Mouse (Mus musculus): ENCODE measurements around the gene Serinc3. TPM values are rescaled to one million over a fixed set of nuclear protein-coding genes. Genes with fewer than 3 reads are reported as not detected.

Gene Serinc3
- polyA plus RNA-seq, 1 experiment from 2014 or later, result 71.3 TPM

DNA sequence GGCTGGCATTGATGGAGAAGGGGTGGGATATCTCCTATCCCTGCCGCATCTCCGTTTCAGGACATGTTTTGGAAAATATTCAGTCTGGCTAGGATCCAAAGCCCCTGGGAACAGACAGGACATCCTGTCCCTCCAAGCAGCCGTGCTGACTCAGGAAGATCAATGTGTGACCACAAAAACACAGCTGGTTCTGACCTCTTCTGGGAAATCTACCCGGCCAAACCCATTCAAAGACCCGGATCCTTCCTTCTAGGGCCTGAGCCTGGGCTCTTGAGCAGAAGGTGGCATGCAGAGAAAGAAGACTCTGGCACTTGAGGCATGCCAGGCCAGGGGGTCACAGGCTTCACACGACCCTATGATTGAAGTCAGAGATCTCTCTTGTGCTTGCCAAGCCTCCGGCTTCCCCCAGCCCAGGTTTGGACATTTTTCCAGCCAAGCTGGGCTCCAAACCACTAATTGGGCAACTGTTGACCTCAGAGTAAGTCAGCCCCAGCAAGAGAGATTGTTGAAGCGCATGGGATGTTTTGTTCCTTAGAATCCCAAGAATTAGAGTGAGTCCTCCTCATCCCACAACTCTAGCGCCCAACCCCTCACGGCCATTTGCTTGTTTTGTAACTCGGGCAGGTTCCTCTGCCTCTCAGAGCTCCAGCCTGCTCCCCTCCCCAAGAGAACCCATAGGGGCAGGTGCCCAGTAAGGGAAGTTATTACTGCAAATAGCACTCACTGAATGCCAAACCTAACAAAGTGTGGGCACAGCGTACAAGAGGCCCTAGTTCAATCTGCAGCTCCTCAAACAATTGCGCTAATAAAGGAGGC, 48.7 kb downstream of the Serinc3 start:
- WGBS, result 53% methylated on average over 13 of the region's 13 CpGs

DNA sequence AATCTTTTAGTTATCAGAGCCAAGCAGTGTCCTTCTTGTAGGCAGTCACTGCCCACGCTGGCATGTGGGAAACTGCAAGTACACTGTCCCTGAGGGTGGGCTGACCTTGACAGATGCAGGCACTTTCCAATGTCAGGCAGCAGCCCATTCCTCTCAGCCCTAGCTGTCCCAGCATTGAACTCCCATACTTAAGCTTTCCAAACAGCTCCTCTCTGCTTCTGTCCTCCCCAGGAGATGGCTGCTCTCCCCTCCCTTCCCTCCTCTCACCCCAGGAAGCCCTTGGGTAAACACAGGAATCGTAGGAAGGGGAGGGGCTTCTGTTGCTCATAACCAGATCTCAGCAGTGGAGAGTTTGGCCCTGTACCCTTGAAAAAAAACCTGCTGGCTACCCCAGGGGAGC, 49.8 kb downstream of the Serinc3 start:
- H3K27ac ChIP-seq (ENCODE audit: low read length), result peak overlapping the region; percentile 10; the same call in 1 of the 2 replicates
- WGBS, result 19% methylated on average over 2 of the region's 2 CpGs
- no peaks in the 10 kb centered on the region for H3K9me3 ChIP-seq (replicated peaks; ENCODE audit: control insufficient read depth, low read length)
- no peak overlapping the region for H3K4me3 ChIP-seq (ENCODE audit: low read length)
- no peak overlapping the region for H3K9ac ChIP-seq (ENCODE audit: low read length)
- no peaks in the 10 kb centered on the region for H3K27me3 ChIP-seq (ENCODE audit: control insufficient read depth, insufficient read depth, low read length)
- H3K36me3 ChIP-seq (ENCODE audit: control insufficient read depth, insufficient read depth), result no peaks in the 10 kb centered on the region
- peaks cover 8% of the 10 kb centered on the region for H3K4me1 ChIP-seq (ENCODE audit: control insufficient read depth, insufficient read depth, low read length)
- no peak overlapping the region for H3K4me2 ChIP-seq (ENCODE audit: low read depth, low read length)
- ATAC-seq (replicated peaks; ENCODE audit: extremely low read depth, insufficient read depth, low FRiP score), result no peak

More for the DNA sequence above, 48.7 kb downstream of the Serinc3 start:
- no peak overlapping the region for H3K9ac ChIP-seq (ENCODE audit: low read length)
- H3K9me3 ChIP-seq (replicated peaks; ENCODE audit: control insufficient read depth, low read length), result no peaks in the 10 kb centered on the region
- no peaks in the 10 kb centered on the region for H3K27me3 ChIP-seq (ENCODE audit: control insufficient read depth, insufficient read depth, low read length)
- peak; percentile 39; the same call in 1 of the 2 replicates for ATAC-seq (replicated peaks; ENCODE audit: extremely low read depth, insufficient read depth, low FRiP score)
- no peak overlapping the region for H3K4me2 ChIP-seq (ENCODE audit: low read depth, low read length)
- H3K4me3 ChIP-seq (ENCODE audit: low read length), result no peak overlapping the region
- H3K4me1 ChIP-seq (ENCODE audit: control insufficient read depth, insufficient read depth, low read length), result peaks cover 8% of the 10 kb centered on the region
- peak overlapping the region; percentile 81 for H3K27ac ChIP-seq (ENCODE audit: low read length)
- H3K36me3 ChIP-seq (ENCODE audit: control insufficient read depth, insufficient read depth), result no peaks in the 10 kb centered on the region

DNA sequence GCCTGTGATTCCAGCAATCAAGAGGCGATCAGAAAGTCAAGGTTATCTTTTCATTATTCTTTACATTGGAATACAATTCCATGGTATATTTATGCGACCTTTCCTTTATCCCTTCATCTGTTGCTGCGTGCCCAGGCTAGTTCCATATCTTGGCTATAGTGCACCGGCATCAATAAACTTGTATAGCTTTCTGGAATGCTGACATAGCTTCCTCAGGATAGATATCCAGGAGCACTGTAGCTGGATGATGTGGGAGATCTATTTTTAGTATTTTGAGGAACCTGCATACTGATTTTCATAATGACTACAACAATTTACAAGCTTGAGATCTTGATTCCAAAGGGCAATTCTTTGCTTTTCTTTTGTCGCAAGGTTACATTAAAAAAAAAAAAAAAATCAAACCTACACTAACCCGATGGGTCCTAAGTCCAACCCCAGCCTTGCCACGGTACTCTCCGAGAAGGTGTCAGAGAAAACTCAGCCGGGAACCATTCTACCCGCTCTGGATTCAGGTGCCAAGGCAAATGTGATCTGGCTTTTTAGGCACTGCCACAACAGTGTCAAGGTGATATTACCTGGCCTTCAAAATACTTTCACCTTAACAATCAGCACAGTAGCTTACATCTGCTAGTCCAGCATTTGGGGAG, 51.2 kb downstream of the Serinc3 start:
- ATAC-seq (replicated peaks; ENCODE audit: extremely low read depth, insufficient read depth, low FRiP score), result no peak
- Histone ChIP-seq H3K4me1 (ENCODE audit: control insufficient read depth, insufficient read depth, low read length) (peaks cover 8% of the 10 kb centered on the region), H3K4me3 (ENCODE audit: low read length) (no peak overlapping the region), H3K27me3 (ENCODE audit: control insufficient read depth, insufficient read depth, low read length) (no peaks in the 10 kb centered on the region), H3K9ac (ENCODE audit: low read length) (no peak overlapping the region), H3K9me3 (replicated peaks; ENCODE audit: control insufficient read depth, low read length) (no peaks in the 10 kb centered on the region), H3K4me2 (ENCODE audit: low read depth, low read length) (no peak overlapping the region), H3K36me3 (ENCODE audit: control insufficient read depth, insufficient read depth) (no peaks in the 10 kb centered on the region), H3K27ac (ENCODE audit: low read length) (no peak overlapping the region)
- 84% methylated on average over 10 of the region's 10 CpGs for WGBS

DNA sequence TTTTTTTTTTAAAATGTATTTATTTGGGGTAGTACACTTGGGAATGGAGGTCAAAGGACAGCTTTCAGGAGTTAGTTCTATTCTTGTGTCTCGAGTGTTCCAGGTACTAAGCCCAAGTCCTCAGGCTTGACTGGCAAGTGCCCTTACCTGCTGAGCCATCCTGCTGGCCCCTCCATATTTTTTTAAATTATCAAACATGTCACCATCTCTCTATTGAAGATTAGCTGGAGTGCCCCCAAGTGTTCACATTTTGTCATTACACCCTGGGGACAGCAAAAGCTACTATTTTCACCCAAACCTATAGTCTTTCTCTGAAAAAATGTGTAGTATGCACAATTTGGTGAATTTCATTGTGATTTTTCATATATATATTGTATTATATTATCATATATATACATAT, 52.8 kb downstream of the Serinc3 start:
- Histone ChIP-seq H3K4me3 (ENCODE audit: low read length) (no peak overlapping the region), H3K9ac (ENCODE audit: low read length) (no peak overlapping the region), H3K36me3 (ENCODE audit: control insufficient read depth, insufficient read depth) (no peaks in the 10 kb centered on the region), H3K27ac (ENCODE audit: low read length) (no peak overlapping the region), H3K9me3 (replicated peaks; ENCODE audit: control insufficient read depth, low read length) (no peaks in the 10 kb centered on the region), H3K27me3 (ENCODE audit: control insufficient read depth, insufficient read depth, low read length) (no peaks in the 10 kb centered on the region), H3K4me1 (ENCODE audit: control insufficient read depth, insufficient read depth, low read length) (peaks cover 8% of the 10 kb centered on the region), H3K4me2 (ENCODE audit: low read depth, low read length) (no peak overlapping the region)
- WGBS, result 47% methylated on average over 1 of the region's 1 CpGs
- ATAC-seq (replicated peaks; ENCODE audit: extremely low read depth, insufficient read depth, low FRiP score), result no peak

DNA sequence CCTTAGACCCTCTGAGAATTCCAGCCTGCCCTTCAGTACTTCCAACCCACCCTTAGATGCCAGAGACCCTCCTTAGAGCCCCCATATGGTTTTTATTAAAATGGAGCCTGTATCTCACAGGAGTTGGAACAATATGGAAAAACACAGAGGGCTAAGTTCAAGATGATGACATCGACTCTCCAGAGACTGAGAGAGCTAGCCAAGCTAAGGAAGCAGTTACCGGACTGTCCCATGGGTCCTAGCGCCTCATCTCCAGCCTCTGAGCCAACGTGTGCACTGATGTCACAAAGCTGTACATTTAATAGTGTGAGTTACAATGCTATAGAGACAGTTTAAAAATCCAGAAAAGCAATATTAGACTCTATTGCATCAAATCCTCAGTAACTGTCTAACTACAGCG, 53.9 kb downstream of the Serinc3 start:
- ATAC-seq (replicated peaks; ENCODE audit: extremely low read depth, insufficient read depth, low FRiP score), result no peak
- WGBS, result 67% methylated on average over 5 of the region's 5 CpGs

DNA sequence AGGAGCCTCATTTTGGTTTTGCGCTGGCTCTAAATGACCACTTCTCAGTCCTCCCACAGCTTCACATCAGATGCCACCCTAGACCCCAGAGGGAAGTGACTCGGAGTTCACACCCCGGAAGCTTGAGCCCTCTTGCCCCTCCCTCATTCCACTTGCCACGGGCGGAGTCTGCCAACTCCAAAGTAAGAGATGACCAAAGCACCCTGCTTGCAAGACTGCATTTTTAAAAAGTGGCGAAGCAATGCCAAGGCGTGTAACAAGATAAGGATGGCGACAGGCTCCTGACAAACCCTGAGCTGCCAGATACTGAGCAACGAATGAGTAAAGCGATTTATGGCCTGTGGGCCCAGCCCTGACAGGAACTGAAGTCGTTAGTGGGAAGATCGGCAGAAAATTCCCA, 54.7 kb downstream of the Serinc3 start:
- Histone ChIP-seq H3K4me1 (ENCODE audit: control insufficient read depth, insufficient read depth, low read length) (no peaks in the 10 kb centered on the region), H3K9me3 (replicated peaks; ENCODE audit: control insufficient read depth, low read length) (no peaks in the 10 kb centered on the region), H3K27me3 (ENCODE audit: control insufficient read depth, insufficient read depth, low read length) (no peaks in the 10 kb centered on the region), H3K4me2 (ENCODE audit: low read depth, low read length) (no peak overlapping the region), H3K27ac (ENCODE audit: low read length) (no peak overlapping the region), H3K36me3 (ENCODE audit: control insufficient read depth, insufficient read depth) (no peaks in the 10 kb centered on the region), H3K9ac (ENCODE audit: low read length) (no peak overlapping the region), H3K4me3 (ENCODE audit: low read length) (no peak overlapping the region)
- ATAC-seq (replicated peaks; ENCODE audit: extremely low read depth, insufficient read depth, low FRiP score), result no peak
- whole genome bisulfite sequencing, result 49% methylated on average over 12 of the region's 12 CpGs

More for the DNA sequence above, 53.9 kb downstream of the Serinc3 start:
- Histone ChIP-seq H3K4me1 (ENCODE audit: control insufficient read depth, insufficient read depth, low read length) (no peaks in the 10 kb centered on the region), H3K4me2 (ENCODE audit: low read depth, low read length) (no peak overlapping the region), H3K4me3 (ENCODE audit: low read length) (no peak overlapping the region), H3K36me3 (ENCODE audit: control insufficient read depth, insufficient read depth) (no peaks in the 10 kb centered on the region), H3K27me3 (ENCODE audit: control insufficient read depth, insufficient read depth, low read length) (no peaks in the 10 kb centered on the region), H3K27ac (ENCODE audit: low read length) (no peak overlapping the region), H3K9ac (ENCODE audit: low read length) (no peak overlapping the region), H3K9me3 (replicated peaks; ENCODE audit: control insufficient read depth, low read length) (no peaks in the 10 kb centered on the region)

DNA sequence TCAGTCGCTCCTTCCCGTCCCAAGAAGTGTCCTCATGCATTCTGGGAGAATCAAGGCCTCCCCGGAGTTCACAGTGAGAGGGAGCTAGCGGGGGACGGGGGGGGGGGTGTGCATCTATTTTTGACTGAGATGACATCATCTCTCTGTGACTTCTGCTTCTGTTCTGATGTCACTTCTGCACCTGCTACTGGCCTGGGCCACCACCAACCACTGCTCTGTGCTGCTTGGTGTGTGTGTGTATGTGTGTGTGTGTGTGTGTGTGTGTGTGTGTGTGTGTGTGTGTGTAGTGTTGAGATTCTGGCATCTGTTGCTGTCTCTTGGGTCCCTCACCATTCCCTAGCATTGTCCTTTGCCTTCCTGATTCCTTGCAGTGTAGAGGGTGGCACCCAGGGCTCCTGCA, 57.4 kb downstream of the Serinc3 start:
- Histone ChIP-seq H3K4me2 (ENCODE audit: low read depth, low read length) (no peak overlapping the region), H3K4me1 (ENCODE audit: control insufficient read depth, insufficient read depth, low read length) (no peaks in the 10 kb centered on the region), H3K9ac (ENCODE audit: low read length) (no peak overlapping the region), H3K9me3 (replicated peaks; ENCODE audit: control insufficient read depth, low read length) (no peaks in the 10 kb centered on the region), H3K4me3 (ENCODE audit: low read length) (no peak overlapping the region), H3K36me3 (ENCODE audit: control insufficient read depth, insufficient read depth) (no peaks in the 10 kb centered on the region), H3K27me3 (ENCODE audit: control insufficient read depth, insufficient read depth, low read length) (no peaks in the 10 kb centered on the region), H3K27ac (ENCODE audit: low read length) (no peak overlapping the region)
- 34% methylated on average over 5 of the region's 5 CpGs for WGBS
- no peak; the same call in 1 of the 2 replicates for ATAC-seq (replicated peaks; ENCODE audit: extremely low read depth, insufficient read depth, low FRiP score)

DNA sequence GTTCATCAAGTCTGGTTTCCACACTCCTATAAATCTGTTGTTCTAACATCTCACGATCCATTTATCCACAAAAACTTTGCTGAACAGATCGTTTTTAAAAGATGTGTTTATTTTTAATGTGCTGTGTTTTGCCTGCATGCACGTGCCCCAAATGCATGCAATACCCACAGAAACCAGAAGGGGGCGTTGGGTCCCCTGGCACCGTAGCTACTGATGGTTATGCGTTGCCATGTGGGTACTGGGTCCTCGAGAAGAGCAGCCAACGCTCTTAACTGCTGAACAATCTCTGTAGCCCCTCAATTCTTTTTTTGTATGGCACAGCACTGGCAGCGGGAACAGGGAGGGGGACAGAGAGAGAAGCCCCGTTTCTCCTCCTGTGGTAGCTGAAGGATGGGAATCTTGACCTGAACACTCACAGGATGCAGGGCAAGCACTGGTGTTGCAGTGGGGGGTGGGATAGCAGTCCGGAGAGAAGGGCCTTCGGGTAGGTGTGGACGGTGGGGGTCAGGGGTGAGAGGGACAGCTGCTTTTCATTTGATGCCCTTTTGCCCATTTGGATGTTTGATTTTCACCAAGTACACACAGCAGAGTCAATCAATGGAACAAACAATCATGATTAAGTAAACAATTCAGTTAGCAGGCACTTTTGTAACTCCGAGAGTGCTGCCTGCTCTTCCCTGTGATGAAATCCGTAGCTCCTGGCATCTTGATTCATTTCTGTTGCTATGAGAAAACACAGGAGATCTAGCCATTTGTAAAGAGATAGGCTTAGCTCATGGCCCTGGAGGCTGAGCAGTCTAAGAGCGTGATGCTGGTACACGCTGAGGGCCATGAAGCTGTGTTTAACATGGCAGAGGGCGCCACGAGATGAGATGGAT, 58.3 kb downstream of the Serinc3 start:
- ATAC-seq (replicated peaks; ENCODE audit: extremely low read depth, insufficient read depth, low FRiP score), result no peak

More for the DNA sequence above, 58.3 kb downstream of the Serinc3 start:
- Histone ChIP-seq H3K36me3 (ENCODE audit: control insufficient read depth, insufficient read depth) (no peaks in the 10 kb centered on the region), H3K27ac (ENCODE audit: low read length) (no peak overlapping the region), H3K4me1 (ENCODE audit: control insufficient read depth, insufficient read depth, low read length) (no peaks in the 10 kb centered on the region), H3K9me3 (replicated peaks; ENCODE audit: control insufficient read depth, low read length) (no peaks in the 10 kb centered on the region), H3K4me3 (ENCODE audit: low read length) (no peak overlapping the region), H3K27me3 (ENCODE audit: control insufficient read depth, insufficient read depth, low read length) (no peaks in the 10 kb centered on the region), H3K9ac (ENCODE audit: low read length) (no peak overlapping the region), H3K4me2 (ENCODE audit: low read depth, low read length) (no peak overlapping the region)
- 48% methylated on average over 19 of the region's 19 CpGs for WGBS
